Mouse (Mus musculus) G1E (cell line): Measurements from ENCODE around the gene Cyp2c70. TPM values are rescaled to one million over a fixed set of nuclear protein-coding genes. Genes with fewer than 3 reads are reported as not detected.
"Not testable (repeated sequence)": the region's sequence is repeated elsewhere in the genome, so short reads cannot be mapped to it uniquely, and the experiment has no call there.

Experiments used
- ATAC-seq: 2 replicates; pipeline ENCODE4 v1.8.0; 2016; ENCODE audit warnings: mild to moderate bottlenecking; ENCODE audit not compliant: insufficient number of reproducible peaks, poor library complexity, low FRiP score, severe bottlenecking; ENCODE audit errors: extremely low read depth
- DNase-seq: peaks from one replicate; pipeline ENCODE4 v3.0.0; 2012; ENCODE audit warnings: low spot score
- H3K27me3 ChIP-seq: 2 replicates; pipeline ENCODE4 v1.6.1; 2012; ENCODE audit warnings: mild to moderate bottlenecking, low read length, inconsistent platforms; ENCODE audit not compliant: insufficient read depth
- H3K36me3 ChIP-seq: replicated peaks from 2 replicates; pipeline ENCODE3; 2012; ENCODE audit warnings: mild to moderate bottlenecking, inconsistent platforms
- H3K4me1 ChIP-seq: 2 replicates; pipeline ENCODE4 v1.6.1; 2012; ENCODE audit warnings: low read depth, low read length, inconsistent platforms, mixed read lengths; ENCODE audit not compliant: insufficient read depth
- H3K4me3 ChIP-seq: 2 replicates; pipeline ENCODE4 v1.5.1; 2012; ENCODE audit warnings: low read depth, mild to moderate bottlenecking, inconsistent platforms, low read length, moderate library complexity, mixed read lengths
- H3K9me3 ChIP-seq: replicated peaks from 2 replicates; pipeline ENCODE4 v1.6.1; 2012; ENCODE audit warnings: inconsistent platforms
- CTCF ChIP-seq: IDR thresholded peaks from 2 replicates; pipeline ENCODE4 v1.5.1; 2012; ENCODE audit warnings: low read depth, low read length, inconsistent platforms, mixed read lengths
- GATA1 ChIP-seq: IDR thresholded peaks from 2 replicates; pipeline ENCODE4 v1.6.1; 2012; ENCODE audit warnings: borderline replicate concordance, low read length, inconsistent platforms, mixed read lengths
- GATA2 ChIP-seq: IDR thresholded peaks from 2 replicates; pipeline ENCODE4 v1.6.1; 2012; ENCODE audit warnings: low read depth, low read length, inconsistent platforms, borderline replicate concordance
- POLR2AphosphoS5 ChIP-seq: IDR thresholded peaks from 2 replicates; pipeline ENCODE4 v1.6.1; 2012; ENCODE audit warnings: low read depth, low read length, inconsistent platforms; ENCODE audit not compliant: insufficient replicate concordance
- TAL1 ChIP-seq: conservative IDR thresholded peaks from 2 replicates; pipeline ENCODE4 v1.6.1; 2012; ENCODE audit warnings: low read depth, low read length, inconsistent platforms, mixed read lengths
- polyA plus RNA-seq: library from polyadenylated mRNA; stranded (reverse); fragments of >175 nt; gene quantifications from 2 replicates; pipeline ENCODE4 v1.2.3, GENCODE M21; 2012
- total RNA-seq, 2 experiments: library from RNA; stranded (forward) in 1 of 2; stranded (reverse) in 1 of 2; fragments of 200-1000 nt in 1 of 2; fragments of >200 nt in 1 of 2; fragmentation: Nextera tagmentation in 1 of 2; gene quantifications; 2 replicates each; pipeline ENCODE4 v1.2.3; 2014 to 2017

Gene Cyp2c70
- total and polyA plus RNA-seq, 3 experiments, result not detected

DNA sequence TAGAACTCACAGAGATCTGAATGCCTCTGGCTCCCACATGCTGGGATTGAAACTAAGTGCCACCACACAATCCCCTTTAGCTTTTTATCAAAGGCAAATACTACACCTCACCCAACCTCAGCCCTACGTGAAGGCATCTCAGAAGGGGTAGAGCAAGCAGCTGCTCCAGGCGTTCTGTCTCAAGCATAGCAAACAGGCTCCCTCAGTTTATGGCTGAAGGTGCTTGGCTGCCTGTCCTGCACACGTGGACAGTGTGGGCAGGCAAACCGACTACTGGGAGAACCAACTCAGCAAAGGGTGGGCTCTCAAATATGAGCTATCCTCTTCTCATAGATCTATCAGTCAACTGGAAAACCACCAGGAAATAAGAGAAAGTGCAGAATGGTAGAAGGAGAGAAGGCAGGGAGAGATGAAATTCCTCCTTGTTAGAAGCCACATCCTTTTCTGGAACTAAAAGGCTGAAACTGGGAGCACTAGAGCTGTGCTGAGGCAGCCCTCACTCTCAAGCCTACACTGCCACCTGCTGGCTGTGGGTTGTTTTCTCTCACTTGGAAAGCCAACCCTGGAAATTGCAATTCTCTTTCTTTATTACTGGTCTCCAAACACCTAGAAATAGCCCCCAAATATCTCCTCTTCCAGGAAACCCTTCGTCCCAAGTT lies 38.1 kb upstream of the Cyp2c70 start:
- no peaks in the 10 kb centered on the region for H3K4me1 ChIP-seq
- TF ChIP-seq GATA1, result no peak
- TF ChIP-seq CTCF, result peak; percentile 35
- H3K4me3 ChIP-seq, result no peak overlapping the region
- no peak for ATAC-seq
- no peaks in the 10 kb centered on the region for H3K9me3 ChIP-seq
- H3K36me3 ChIP-seq, result no peaks in the 10 kb centered on the region
- H3K27me3 ChIP-seq, result no peaks in the 10 kb centered on the region
- peak; percentile 36 for DNase-seq

DNA sequence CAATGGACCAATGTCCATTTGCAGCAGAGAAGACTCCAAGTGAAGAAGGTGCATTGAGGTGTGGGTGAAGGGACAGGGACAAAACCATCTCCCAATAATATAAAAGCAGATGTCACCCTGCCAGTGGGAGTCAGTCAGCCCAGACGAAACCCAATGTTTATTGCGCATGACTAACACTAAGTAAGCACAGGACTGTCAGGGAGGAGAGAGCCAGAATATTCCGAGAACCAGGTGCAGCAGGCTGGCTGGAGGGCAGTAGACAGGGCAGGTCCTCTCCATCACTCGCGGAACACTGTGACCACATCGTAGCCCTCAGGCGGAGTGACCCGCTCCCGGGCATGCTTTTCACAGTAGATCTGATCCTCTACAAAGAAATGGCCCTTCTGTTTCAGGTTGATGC lies 35.2 kb upstream of the Cyp2c70 start:
- not testable (repeated sequence) for H3K4me3 ChIP-seq, H3K9me3 ChIP-seq, H3K4me1 ChIP-seq, ATAC-seq, H3K36me3 ChIP-seq, DNase-seq, H3K27me3 ChIP-seq

DNA sequence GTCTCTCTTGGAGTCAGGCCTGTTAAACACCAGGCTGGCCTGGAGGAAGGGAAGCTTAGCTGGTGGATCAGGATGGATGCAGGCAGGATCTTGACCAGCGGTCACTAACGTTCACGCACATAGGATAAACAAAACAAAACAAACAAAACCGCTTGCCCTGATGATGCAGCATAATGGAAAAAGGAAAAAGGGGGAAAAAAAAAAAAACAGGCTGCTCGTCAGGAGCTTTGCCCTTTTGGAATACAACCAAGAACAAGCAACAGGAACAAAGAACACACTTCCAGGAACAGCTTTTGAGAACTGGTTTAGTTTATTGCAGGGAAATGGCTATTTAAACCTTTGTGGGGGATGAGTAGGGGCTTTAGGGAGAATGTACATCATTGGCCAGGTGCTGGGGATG lies 33.7 kb upstream of the Cyp2c70 start:
- no peak for TF ChIP-seq TAL1
- TF ChIP-seq CTCF, result no peak
- no peak for TF ChIP-seq GATA1
- no peak for TF ChIP-seq GATA2
- TF ChIP-seq POLR2AphosphoS5, result no peak
- DNase-seq (no peak), ATAC-seq (no peak)
- Histone ChIP-seq H3K36me3 (no peaks in the 10 kb centered on the region), H3K4me3 (no peak overlapping the region), H3K27me3 (no peaks in the 10 kb centered on the region), H3K4me1 (no peaks in the 10 kb centered on the region), H3K9me3 (no peaks in the 10 kb centered on the region)

DNA sequence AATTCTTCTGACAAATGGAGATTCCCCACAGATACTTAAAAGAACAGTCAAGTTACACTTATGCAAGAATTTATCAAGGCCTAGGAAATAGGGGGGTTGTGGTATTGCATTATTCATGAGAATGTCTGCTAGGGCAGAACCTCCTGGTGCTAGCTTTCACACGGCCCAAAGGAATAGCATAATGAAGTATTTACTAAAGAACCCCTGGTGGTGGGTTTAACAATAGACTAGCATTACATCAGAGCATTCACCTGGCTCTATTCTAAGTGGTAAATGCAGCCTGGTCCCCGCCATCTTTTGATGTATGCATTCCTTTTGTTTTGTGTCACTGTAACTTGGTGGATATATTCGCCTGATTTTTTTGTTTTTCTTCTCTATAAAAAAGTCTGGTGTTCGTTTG lies 15.8 kb upstream of the Cyp2c70 start:
- H3K27me3 ChIP-seq, H3K4me1 ChIP-seq, H3K4me3 ChIP-seq, DNase-seq, H3K9me3 ChIP-seq, H3K36me3 ChIP-seq, ATAC-seq: not testable (repeated sequence)

DNA sequence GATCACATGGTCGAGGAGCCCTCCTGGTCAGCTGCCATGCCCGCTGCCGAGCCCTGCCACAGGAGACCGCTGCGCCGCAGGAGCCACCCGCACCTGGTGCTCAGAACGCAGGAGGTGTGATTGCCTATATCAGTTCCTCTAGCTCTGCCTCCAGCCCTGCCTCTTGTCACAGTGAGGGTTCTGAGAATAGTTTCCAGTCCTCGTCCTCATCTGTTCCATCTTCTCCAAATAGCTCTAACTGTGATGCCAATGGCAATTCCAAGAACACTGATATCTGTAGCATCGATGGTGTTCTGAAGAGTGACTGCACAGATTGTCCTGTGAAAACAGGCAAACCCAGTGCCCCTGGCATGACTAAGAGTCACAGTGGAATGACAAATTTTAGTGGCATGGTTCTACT lies 3.5 kb upstream of the Cyp2c70 start:
- H3K4me3 ChIP-seq, result no peak overlapping the region
- DNase-seq (no peak), ATAC-seq (no peak)
- no peak for TF ChIP-seq TAL1
- TF ChIP-seq GATA1, result no peak
- no peak for TF ChIP-seq CTCF
- no peak for TF ChIP-seq GATA2
- no peak for TF ChIP-seq POLR2AphosphoS5
- no peaks in the 10 kb centered on the region for H3K9me3 ChIP-seq
- H3K27me3 ChIP-seq, result no peaks in the 10 kb centered on the region
- no peaks in the 10 kb centered on the region for H3K4me1 ChIP-seq
- H3K36me3 ChIP-seq, result no peaks in the 10 kb centered on the region

DNA sequence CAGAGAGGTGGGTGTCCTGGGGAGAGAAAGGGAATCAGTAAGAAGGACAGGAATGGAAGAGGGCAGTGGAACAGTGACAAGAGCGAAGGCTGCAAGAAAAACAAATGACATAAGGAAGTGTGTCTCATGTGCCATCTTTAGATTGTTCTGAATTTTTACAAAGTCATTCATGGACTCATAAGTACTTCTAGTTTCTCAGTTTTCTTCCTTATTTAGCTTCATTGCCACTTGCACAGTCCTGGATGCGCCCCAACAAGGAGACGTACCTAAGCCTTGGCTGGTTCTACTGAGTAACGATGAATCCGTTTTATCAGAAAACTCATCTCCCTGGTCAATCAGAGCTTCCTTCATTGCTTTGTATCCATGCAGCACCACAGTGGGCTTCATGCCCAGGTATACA lies 3.5 kb downstream of the Cyp2c70 start:
- ATAC-seq (no peak), DNase-seq (no peak)
- Histone ChIP-seq H3K4me3 (no peak overlapping the region), H3K27me3 (no peaks in the 10 kb centered on the region), H3K9me3 (no peaks in the 10 kb centered on the region), H3K36me3 (no peaks in the 10 kb centered on the region), H3K4me1 (no peaks in the 10 kb centered on the region)
- TF ChIP-seq GATA1, result no peak
- no peak for TF ChIP-seq GATA2
- TF ChIP-seq POLR2AphosphoS5, result no peak
- TF ChIP-seq TAL1, result no peak
- TF ChIP-seq CTCF, result no peak

DNA sequence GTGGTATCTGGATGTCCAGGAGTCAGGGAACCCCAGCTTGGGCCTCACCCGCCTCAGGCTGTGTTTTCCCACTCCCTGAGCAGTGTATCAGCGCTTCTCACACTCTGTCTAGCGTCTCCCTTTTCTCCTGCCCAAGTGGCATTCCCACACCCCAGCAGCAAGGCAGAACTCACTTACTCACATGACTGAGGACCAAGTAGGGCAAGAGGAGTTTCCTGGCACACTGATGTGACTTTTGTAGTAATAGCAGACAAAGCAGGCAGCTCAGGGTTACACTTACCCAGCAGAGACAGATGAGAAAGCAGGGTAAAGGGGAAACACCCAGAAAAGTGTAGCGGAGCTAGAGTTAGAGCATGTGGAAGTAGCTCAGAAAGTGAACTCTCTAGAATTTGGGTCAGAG lies 8.8 kb downstream of the Cyp2c70 start:
- Histone ChIP-seq H3K4me1 (no peaks in the 10 kb centered on the region), H3K4me3 (no peak overlapping the region), H3K9me3 (no peaks in the 10 kb centered on the region), H3K36me3 (no peaks in the 10 kb centered on the region), H3K27me3 (peaks cover 4% of the 10 kb centered on the region; the same call in 1 of the 2 replicates)
- TF ChIP-seq CTCF, result no peak
- TF ChIP-seq GATA2, result no peak
- TF ChIP-seq TAL1, result no peak
- no peak for TF ChIP-seq POLR2AphosphoS5
- no peak for TF ChIP-seq GATA1
- ATAC-seq (no peak), DNase-seq (no peak)

DNA sequence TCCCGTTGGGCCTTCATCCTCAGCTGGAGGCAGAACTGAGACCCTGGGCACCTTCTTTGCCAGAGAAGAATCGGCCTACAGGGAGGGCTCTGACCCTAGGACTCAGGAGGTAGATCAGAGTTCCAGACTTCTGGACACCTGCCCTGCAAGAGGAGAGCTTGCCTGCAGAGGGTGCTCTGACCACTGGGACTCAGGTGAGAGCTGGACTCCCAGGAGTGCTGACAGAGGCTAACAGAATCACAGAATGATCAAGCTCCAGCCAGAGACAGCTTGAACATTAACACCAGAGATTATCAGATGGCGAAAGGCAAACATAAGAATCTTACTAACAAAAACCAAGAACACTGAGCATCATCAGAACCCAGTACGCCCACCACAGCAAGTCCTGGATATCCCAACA lies 18.7 kb downstream of the Cyp2c70 start:
- not testable (repeated sequence) for H3K27me3 ChIP-seq, DNase-seq, H3K36me3 ChIP-seq, H3K4me1 ChIP-seq, H3K4me3 ChIP-seq, H3K9me3 ChIP-seq, ATAC-seq

DNA sequence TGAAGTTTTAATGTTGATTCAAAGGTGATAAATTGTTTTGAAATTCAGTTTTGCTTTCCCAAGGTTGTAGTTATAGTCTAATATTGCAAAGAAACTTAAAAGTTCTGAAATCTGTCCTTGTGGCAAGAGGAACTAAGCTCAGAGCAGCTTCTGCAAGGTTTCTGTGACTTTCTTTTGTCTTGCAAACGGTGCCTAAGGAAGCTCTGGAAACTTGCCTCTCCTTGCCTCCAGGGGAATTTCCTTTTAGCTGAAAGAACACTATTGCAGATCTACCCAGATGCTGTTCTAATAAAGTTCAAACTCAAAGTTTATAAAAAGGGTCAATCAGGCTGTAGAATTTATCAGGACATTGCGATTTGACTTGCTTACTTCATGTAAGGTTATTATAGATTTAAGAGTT lies 60.1 kb downstream of the Cyp2c70 start:
- not testable (repeated sequence) for H3K27me3 ChIP-seq, ATAC-seq, H3K4me3 ChIP-seq, H3K4me1 ChIP-seq, H3K9me3 ChIP-seq, H3K36me3 ChIP-seq, DNase-seq

DNA sequence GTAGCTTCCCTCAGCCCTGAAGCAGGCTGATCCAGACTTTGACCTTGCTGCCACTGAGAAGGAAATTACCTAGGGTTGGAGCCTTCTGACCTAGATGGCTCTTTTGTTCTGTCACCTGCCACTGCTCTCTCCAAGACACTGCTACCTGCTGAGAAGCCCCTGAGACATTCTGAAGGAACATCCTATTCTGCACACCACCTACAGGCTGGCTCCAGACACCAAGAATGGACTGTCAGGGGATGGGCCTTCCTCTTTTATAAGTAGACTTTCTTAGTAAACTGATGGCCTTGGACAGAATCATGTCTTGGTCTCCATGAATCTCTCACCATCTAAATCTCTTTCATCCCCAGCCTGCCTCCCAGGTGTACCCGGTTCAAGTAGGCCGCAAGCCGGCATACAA lies 62.0 kb downstream of the Cyp2c70 start:
- not testable (repeated sequence) for H3K36me3 ChIP-seq, DNase-seq, H3K4me3 ChIP-seq, H3K9me3 ChIP-seq, H3K4me1 ChIP-seq, H3K27me3 ChIP-seq, ATAC-seq

DNA sequence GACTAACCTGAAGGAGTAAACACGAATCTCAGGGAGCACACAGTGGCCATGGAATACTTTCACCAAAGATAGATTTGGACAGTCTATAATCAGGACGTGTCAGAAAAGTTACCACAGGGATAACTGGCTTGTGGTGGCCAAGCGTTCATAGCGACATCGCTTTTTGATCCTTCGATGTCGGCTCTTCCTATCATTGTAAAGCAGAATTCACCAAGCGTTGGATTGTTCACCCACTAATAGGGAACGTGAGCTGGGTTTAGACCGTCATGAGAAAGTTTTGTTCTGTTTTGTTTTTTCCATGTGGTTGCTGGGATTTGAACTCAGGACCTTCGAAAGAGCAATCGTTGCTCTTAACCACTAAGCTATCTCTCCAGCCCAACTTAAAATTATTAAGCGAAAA lies 67.5 kb downstream of the Cyp2c70 start:
- H3K9me3 ChIP-seq, ATAC-seq, H3K4me1 ChIP-seq, H3K36me3 ChIP-seq, DNase-seq, H3K27me3 ChIP-seq, H3K4me3 ChIP-seq: not testable (repeated sequence)
